Mouse (Mus musculus) ES-E14 (cell line): ENCODE results near the gene Per1. TPM values are rescaled to one million over a fixed set of nuclear protein-coding genes. Genes with fewer than 3 reads are reported as not detected.

Experiments used
- DNase-seq: peaks from one replicate; pipeline ENCODE4 v3.0.0-alpha.2; 2013; ENCODE audit warnings: low read depth, low spot score
- H3K27ac ChIP-seq: 2 replicates; pipeline ENCODE4 v1.5.1; 2012; ENCODE audit warnings: low read depth, mild to moderate bottlenecking, low read length, moderate library complexity, mixed read lengths; ENCODE audit not compliant: poor library complexity, insufficient read depth, severe bottlenecking
- H3K36me3 ChIP-seq: 2 replicates; pipeline ENCODE4 v1.6.1; 2012; ENCODE audit warnings: mild to moderate bottlenecking, low read length, moderate library complexity, mixed read lengths; ENCODE audit not compliant: control insufficient read depth, poor library complexity, insufficient read depth, severe bottlenecking
- H3K4me1 ChIP-seq, 2 experiments: fragments of 150-350 bp in 1 of 2; sonication (generic) in 1 of 2; 2 replicates each; pipeline ENCODE4 v1.6.1; 2012; ENCODE audit warnings: low read length in 2 of 2, mild to moderate bottlenecking in 1 of 2, mixed read lengths in 1 of 2; ENCODE audit not compliant: control insufficient read depth in 2 of 2, insufficient read depth in 2 of 2, poor library complexity in 1 of 2
- H3K4me3 ChIP-seq, 2 experiments: fragments of 150-350 bp in 1 of 2; sonication (generic) in 1 of 2; 2 replicates each; pipeline ENCODE4 v1.5.1; 2012; ENCODE audit warnings: low read length in 2 of 2, low read depth in 1 of 2, mild to moderate bottlenecking in 1 of 2, mixed read lengths in 1 of 2; ENCODE audit not compliant: insufficient read depth in 1 of 2, poor library complexity in 1 of 2, severe bottlenecking in 1 of 2
- H3K9ac ChIP-seq: 2 replicates; pipeline ENCODE4 v1.6.1; 2012; ENCODE audit warnings: low read depth, mild to moderate bottlenecking, low read length, mixed read lengths; ENCODE audit not compliant: poor library complexity, insufficient read depth, severe bottlenecking
- H3K9me3 ChIP-seq: fragments of 150-350 bp; sonication (generic); 2 replicates; pipeline ENCODE4 v1.6.1; 2012; ENCODE audit warnings: low read depth, mild to moderate bottlenecking, low read length; ENCODE audit not compliant: control insufficient read depth, insufficient read depth
- CHD2 ChIP-seq: IDR thresholded peaks from 2 replicates; pipeline ENCODE4 v1.6.1; 2014; ENCODE audit warnings: mild to moderate bottlenecking, low read depth, low read length, inconsistent platforms
- HCFC1 ChIP-seq: IDR thresholded peaks from 2 replicates; pipeline ENCODE4 v1.6.1; 2012; ENCODE audit warnings: low read length, inconsistent platforms, borderline replicate concordance; ENCODE audit not compliant: insufficient read depth
- MAFK ChIP-seq: IDR thresholded peaks from 2 replicates; pipeline ENCODE4 v1.6.1; 2014; ENCODE audit warnings: mild to moderate bottlenecking, low read depth, low read length, inconsistent platforms; ENCODE audit not compliant: insufficient read depth
- ZC3H11A ChIP-seq: IDR thresholded peaks from 2 replicates; pipeline ENCODE4 v1.6.1; 2012; ENCODE audit warnings: low read depth, mild to moderate bottlenecking, inconsistent platforms, low read length, borderline replicate concordance
- ZNF384 ChIP-seq: IDR thresholded peaks from 2 replicates; pipeline ENCODE4 v1.6.1; 2012; ENCODE audit warnings: low read depth, low read length, inconsistent platforms
- in situ Hi-C, 2 experiments: fragments of 600-800 bp; cut with MboI; formaldehyde crosslinking; loops; one replicate each; pipeline ENCODE4 v1.15.1; 2025; ENCODE audit warnings: low sequenced_read_pairs in 2 of 2, inconsistent platforms in 1 of 2; ENCODE audit not compliant: unreplicated experiment in 2 of 2
- total RNA-seq: library from RNA; depleted of rRNA; stranded (reverse); fragments of 300-350 nt; gene quantifications from 2 replicates; pipeline ENCODE4 v1.2.3, GENCODE M21; 2012

The Per1 gene
- total RNA-seq, 1 experiment: 6.0 TPM

GRCm38 (mm10) chr11:69060448-69061254 lies 34.4 kb upstream of the Per1 start:
- H3K4me1 ChIP-seq: peaks cover 0 to 3% of the 10 kb centered on the region in 2 experiments; a peak in 1 of 4 replicates
- DNase-seq: no peak
- in situ Hi-C loops: loop anchor here in 1 of 2 experiments (5.0 kb wide), 1 partner anchor 67 kb away; the partner anchor contains the start of gene Aloxe3

GRCm38 (mm10) chr11:69061255-69061912 lies 33.6 kb upstream of the Per1 start:
- no peaks in the 10 kb centered on the region for H3K36me3 ChIP-seq
- H3K4me1 ChIP-seq: peaks cover 0 to 3% of the 10 kb centered on the region in 2 experiments; a peak in 1 of 4 replicates
- in situ Hi-C loops: loop anchor here in 1 of 2 experiments (5.0 kb wide), 1 partner anchor 66 kb away; the partner anchor contains the start of gene Aloxe3
- no peak overlapping the region for H3K27ac ChIP-seq
- H3K4me3 ChIP-seq: peak overlapping the region; percentile 82 to 89; a peak in 2 of 4 replicates
- H3K9me3 ChIP-seq: no peaks in the 10 kb centered on the region
- no peak for DNase-seq
- no peak overlapping the region for H3K9ac ChIP-seq
- TF ChIP-seq HCFC1 (no peak), ZC3H11A (no peak), CHD2 (no peak), ZNF384 (no peak)

More at GRCm38 (mm10) chr11:69060448-69061254, 34.4 kb upstream of the Per1 start:
- no peaks in the 10 kb centered on the region for H3K9me3 ChIP-seq
- TF ChIP-seq CHD2 (no peak), MAFK (no peak), ZNF384 (no peak), HCFC1 (no peak), ZC3H11A (no peak)
- H3K4me3 ChIP-seq: peak overlapping the region; percentile 82 to 89
- H3K27ac ChIP-seq: no peak overlapping the region
- peak overlapping the region; percentile 77 for H3K9ac ChIP-seq
- no peaks in the 10 kb centered on the region for H3K36me3 ChIP-seq

GRCm38 (mm10) chr11:69062194-69062760 lies 32.7 kb upstream of the Per1 start:
- no peak overlapping the region for H3K9ac ChIP-seq
- H3K36me3 ChIP-seq: no peaks in the 10 kb centered on the region
- no peak for DNase-seq
- peak overlapping the region; percentile 68 to 88 for H3K4me3 ChIP-seq
- peaks cover 2 to 3% of the 10 kb centered on the region in 2 experiments; a peak in 2 of 4 replicates for H3K4me1 ChIP-seq
- no peak overlapping the region for H3K27ac ChIP-seq
- TF ChIP-seq CHD2 (no peak), HCFC1 (0 out of 2 replicates have a peak, but pooled peaks have one; percentile 9), ZC3H11A (no peak), ZNF384 (no peak), MAFK (peak; percentile 89)
- H3K9me3 ChIP-seq: no peaks in the 10 kb centered on the region
- in situ Hi-C loops: loop anchor here in 1 of 2 experiments (5.0 kb wide), 1 partner anchor 65 kb away; the partner anchor contains the start of gene Aloxe3

GRCm38 (mm10) chr11:69062761-69063224 lies 32.2 kb upstream of the Per1 start:
- H3K36me3 ChIP-seq: no peaks in the 10 kb centered on the region
- H3K9me3 ChIP-seq: no peaks in the 10 kb centered on the region
- peaks cover 3 to 5% of the 10 kb centered on the region in 2 experiments; a peak in 2 of 4 replicates for H3K4me1 ChIP-seq
- H3K4me3 ChIP-seq: peak overlapping the region; percentile 68 to 88
- peak overlapping the region; percentile 58 for H3K9ac ChIP-seq
- TF ChIP-seq ZC3H11A (no peak), CHD2 (no peak), ZNF384 (no peak), MAFK (peak; percentile 89), HCFC1 (peak; percentile 6; the same call in 1 of the 2 replicates)
- in situ Hi-C loops: loop anchor here in 1 of 2 experiments (5.0 kb wide), 1 partner anchor 65 kb away; the partner anchor contains the start of gene Aloxe3
- H3K27ac ChIP-seq: no peak overlapping the region
- peak; percentile 88 for DNase-seq
